Mouse (Mus musculus) kidney, postnatal 0 days (tissue): Measurements from ENCODE around the gene 4933428G20Rik. TPM values are rescaled to one million over a fixed set of nuclear protein-coding genes. Genes with fewer than 3 reads are reported as not detected.

ENCODE experiments used
- ATAC-seq: fragments of 200-750 bp; cut with Nextera tagmentation; replicated peaks from 2 replicates; pipeline ENCODE4 v1.8.0; 2017; ENCODE audit warnings: low read depth, moderate number of reproducible peaks, moderate TSS enrichment, moderate library complexity; ENCODE audit not compliant: low FRiP score
- DNase-seq: peaks from one replicate; pipeline ENCODE4 v3.0.0-alpha.2; 2016; ENCODE audit warnings: low spot score
- H3K27ac ChIP-seq: fragments of 300-500 bp; sonication (generic); 2 replicates; pipeline ENCODE4 v1.5.1; 2014; ENCODE audit warnings: mild to moderate bottlenecking
- H3K27me3 ChIP-seq: fragments of 300-500 bp; sonication (generic); 2 replicates; pipeline ENCODE4 v1.6.1; 2014; ENCODE audit warnings: low read length, mixed read lengths; ENCODE audit not compliant: insufficient read depth
- H3K36me3 ChIP-seq: fragments of 300-500 bp; sonication (generic); 2 replicates; pipeline ENCODE4 v1.6.1; 2014; ENCODE audit warnings: low read length, mixed read lengths; ENCODE audit not compliant: insufficient read depth
- H3K4me1 ChIP-seq: fragments of 300-500 bp; sonication (generic); replicated peaks from 2 replicates; pipeline ENCODE4 v1.6.1; 2014; ENCODE audit warnings: antibody characterized with exemption, low read length, mixed read lengths; ENCODE audit not compliant: insufficient read depth
- H3K4me2 ChIP-seq: fragments of 300-500 bp; sonication (generic); 2 replicates; pipeline ENCODE4 v1.6.1; 2014; ENCODE audit warnings: mild to moderate bottlenecking, low read length, moderate library complexity, mixed read lengths
- H3K4me3 ChIP-seq: fragments of 300-500 bp; sonication (generic); replicated peaks from 2 replicates; pipeline ENCODE4 v1.5.1; 2014; ENCODE audit warnings: low read depth, low read length
- H3K9ac ChIP-seq: fragments of 300-500 bp; sonication (generic); 2 replicates; pipeline ENCODE4 v1.6.1; 2014; ENCODE audit warnings: low read depth, low read length
- H3K9me3 ChIP-seq: fragments of 300-500 bp; sonication (generic); replicated peaks from 2 replicates; pipeline ENCODE4 v1.6.1; 2016; ENCODE audit warnings: low read length, inconsistent platforms, mixed read lengths
- CTCF ChIP-seq: IDR thresholded peaks from 2 replicates; pipeline ENCODE4 v1.5.1; 2016; ENCODE audit warnings: antibody characterized with exemption, low read depth, mild to moderate bottlenecking, moderate library complexity
- WGBS: fragments of 180-500 bp; shearing (Covaris S2); extraction: QIAGEN DNeasy Blood & Tissue Kit; methylation state at CpG from one replicate; pipeline ENCODE4 v1.1.7; 2014; 5-methylcytosine and 5-hydroxymethylcytosine counted together
- polyA plus RNA-seq: library from polyadenylated mRNA; unstranded; fragments of >200 nt; fragmentation: Nextera tagmentation; extraction: Ambion mirVana; gene quantifications from 2 replicates; pipeline ENCODE4 v1.2.1, GENCODE M21; 2015

4933428G20Rik gene
- polyA plus RNA-seq, 1 experiment from 2014 or later: 0.08 TPM

DNA sequence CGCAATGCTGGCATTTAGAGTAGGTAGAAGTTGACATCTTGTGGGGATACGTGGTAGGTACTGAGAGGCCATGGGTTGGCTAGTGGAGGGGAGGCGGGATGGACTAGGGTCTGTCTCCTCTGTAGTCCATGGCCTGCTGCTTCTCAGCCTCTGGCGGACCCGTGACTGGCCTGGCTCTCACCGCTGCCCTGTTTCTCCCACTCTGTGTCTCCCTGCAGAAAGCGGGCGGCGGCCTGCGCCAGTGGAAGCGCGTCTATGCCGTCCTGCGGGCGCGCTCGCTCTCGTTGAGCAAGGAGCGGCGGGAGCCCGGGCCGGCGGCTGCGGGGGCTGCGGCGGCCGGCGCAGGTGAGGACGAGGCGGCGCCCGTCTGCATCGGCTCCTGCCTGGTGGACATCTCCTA is 37.0 kb downstream of the 4933428G20Rik start:
- no peak for TF ChIP-seq CTCF
- no peak for DNase-seq
- Histone ChIP-seq H3K27ac (no peak overlapping the region), H3K9me3 (no peaks in the 10 kb centered on the region), H3K4me1 (no peaks in the 10 kb centered on the region), H3K4me3 (no peak overlapping the region), H3K36me3 (peaks cover 67% of the 10 kb centered on the region), H3K9ac (no peak overlapping the region), H3K27me3 (no peaks in the 10 kb centered on the region), H3K4me2 (no peak overlapping the region)
- ATAC-seq: no peak
- WGBS: 74% methylated on average over 33 of the region's 33 CpGs

DNA sequence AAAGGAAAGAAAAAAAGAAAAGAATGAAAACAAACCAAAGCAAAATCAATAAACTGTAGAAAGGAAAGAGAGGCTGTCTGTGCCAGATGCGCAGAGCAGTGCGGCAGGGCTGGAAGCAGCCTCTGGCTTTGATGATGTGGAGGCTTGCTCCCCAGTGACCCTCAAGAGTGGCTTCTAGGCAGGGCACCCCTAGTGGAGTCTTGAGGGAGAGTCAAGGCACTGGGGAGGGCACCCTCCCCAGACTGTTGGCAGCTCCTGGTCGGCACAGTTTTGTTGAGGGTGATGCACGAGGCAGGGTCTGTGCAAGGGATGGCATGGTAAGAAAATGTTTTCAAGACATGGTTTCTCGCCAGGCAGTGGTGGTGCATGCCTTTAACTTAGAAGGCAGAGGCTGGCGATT is 37.6 kb downstream of the 4933428G20Rik start:
- Histone ChIP-seq H3K36me3 (peaks cover 70% of the 10 kb centered on the region), H3K9me3 (no peaks in the 10 kb centered on the region), H3K27ac (no peak overlapping the region), H3K9ac (no peak overlapping the region), H3K4me1 (no peaks in the 10 kb centered on the region), H3K27me3 (no peaks in the 10 kb centered on the region), H3K4me2 (no peak overlapping the region), H3K4me3 (no peak overlapping the region)
- no peak; the same call in 1 of the 2 replicates for TF ChIP-seq CTCF
- 92% methylated on average over 6 of the region's 6 CpGs for WGBS
- no peak for DNase-seq
- ATAC-seq: no peak

DNA sequence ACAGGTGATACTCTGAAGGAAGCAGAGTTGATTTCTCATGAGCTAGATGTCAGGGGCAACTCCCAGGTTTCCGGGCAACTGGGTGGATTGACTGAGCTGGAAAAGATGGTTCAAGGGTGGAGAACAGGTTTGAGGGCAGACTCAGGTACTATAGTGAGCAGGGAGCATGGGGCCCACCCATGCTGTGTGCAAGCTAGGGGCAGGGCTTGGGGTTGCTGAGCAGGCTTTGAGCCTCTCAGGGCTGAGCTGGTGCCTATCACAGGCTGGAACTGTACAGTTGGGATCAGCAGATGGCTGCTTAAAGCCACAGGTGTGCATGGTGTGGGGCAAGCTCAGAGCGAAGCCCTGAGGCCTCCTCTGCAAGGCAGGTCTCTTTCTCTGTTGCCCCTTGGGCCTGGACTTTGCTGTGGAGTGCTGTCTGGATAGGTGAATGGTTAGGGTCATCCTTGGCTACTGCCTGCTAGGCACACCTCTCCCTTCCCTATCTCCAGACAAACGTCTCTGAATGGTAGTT is 38.8 kb downstream of the 4933428G20Rik start:
- TF ChIP-seq CTCF: no peak
- 92% methylated on average over 3 of the region's 3 CpGs for WGBS
- ATAC-seq (no peak), DNase-seq (no peak)
- H3K9me3 ChIP-seq: no peaks in the 10 kb centered on the region
- H3K4me1 ChIP-seq: no peaks in the 10 kb centered on the region
- no peak overlapping the region for H3K4me3 ChIP-seq
- H3K9ac ChIP-seq: no peak overlapping the region
- H3K27me3 ChIP-seq: no peaks in the 10 kb centered on the region
- no peak overlapping the region for H3K27ac ChIP-seq
- peaks cover 68% of the 10 kb centered on the region for H3K36me3 ChIP-seq
- H3K4me2 ChIP-seq: no peak overlapping the region

DNA sequence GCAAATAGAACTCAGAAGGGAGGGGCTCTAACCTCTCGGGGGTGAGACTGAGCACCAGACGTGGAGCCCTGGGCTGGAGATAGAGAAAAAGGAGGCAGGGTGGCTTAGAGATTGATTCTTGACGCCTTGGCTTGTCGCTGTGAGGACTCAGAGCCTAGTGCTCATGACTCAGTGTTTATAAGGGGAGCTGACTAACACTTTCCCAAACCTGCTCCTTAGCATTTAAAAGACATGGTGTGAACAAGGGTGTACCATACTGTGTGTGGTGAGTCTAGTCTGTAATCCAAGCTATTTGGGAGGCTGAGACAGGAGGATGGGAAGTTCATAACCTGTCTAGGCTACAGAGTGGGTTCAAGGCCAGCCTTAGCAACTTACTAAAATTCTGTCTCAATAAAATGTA is 43.0 kb downstream of the 4933428G20Rik start:
- no peak overlapping the region for H3K9ac ChIP-seq
- TF ChIP-seq CTCF: no peak
- no peaks in the 10 kb centered on the region for H3K27me3 ChIP-seq

DNA sequence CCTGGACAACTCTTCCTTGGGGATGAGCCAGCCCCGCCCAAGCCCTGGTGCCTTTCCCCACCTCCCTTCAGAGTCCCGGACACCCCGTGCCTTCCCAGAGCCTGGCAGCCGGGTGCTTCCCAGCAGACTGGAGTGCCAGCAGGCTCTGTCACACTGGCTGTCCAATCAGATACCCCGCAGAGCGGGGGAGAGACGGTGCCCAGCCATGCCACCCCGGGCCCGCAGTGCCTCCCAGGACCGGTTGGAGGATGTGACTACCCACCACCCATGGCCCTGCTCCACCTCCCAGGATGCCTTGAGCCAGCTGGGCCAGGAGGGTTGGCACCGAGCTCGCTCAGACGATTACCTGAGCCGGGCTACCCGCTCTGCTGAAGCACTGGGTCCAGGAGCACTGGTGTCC is 48.5 kb downstream of the 4933428G20Rik start:
- WGBS: 91% methylated on average over 15 of the region's 15 CpGs
- Histone ChIP-seq H3K4me1 (peaks cover 11% of the 10 kb centered on the region; the same call in 1 of the 2 replicates), H3K9me3 (no peaks in the 10 kb centered on the region), H3K27me3 (no peaks in the 10 kb centered on the region), H3K36me3 (peaks cover 50% of the 10 kb centered on the region), H3K27ac (0 out of 2 replicates have a peak overlapping the region, but pooled peaks have one; percentile 11), H3K4me2 (no peak overlapping the region), H3K4me3 (no peak overlapping the region), H3K9ac (no peak overlapping the region)
- DNase-seq (no peak), ATAC-seq (no peak)
- TF ChIP-seq CTCF: no peak

More for the DNA sequence above, 43.0 kb downstream of the 4933428G20Rik start:
- H3K4me3 ChIP-seq: no peak overlapping the region
- WGBS: 73% methylated on average over 4 of the region's 4 CpGs
- no peak overlapping the region for H3K4me2 ChIP-seq
- DNase-seq (no peak), ATAC-seq (no peak)
- no peaks in the 10 kb centered on the region for H3K9me3 ChIP-seq
- no peaks in the 10 kb centered on the region for H3K4me1 ChIP-seq
- no peak overlapping the region for H3K27ac ChIP-seq
- H3K36me3 ChIP-seq: peaks cover 60% of the 10 kb centered on the region

DNA sequence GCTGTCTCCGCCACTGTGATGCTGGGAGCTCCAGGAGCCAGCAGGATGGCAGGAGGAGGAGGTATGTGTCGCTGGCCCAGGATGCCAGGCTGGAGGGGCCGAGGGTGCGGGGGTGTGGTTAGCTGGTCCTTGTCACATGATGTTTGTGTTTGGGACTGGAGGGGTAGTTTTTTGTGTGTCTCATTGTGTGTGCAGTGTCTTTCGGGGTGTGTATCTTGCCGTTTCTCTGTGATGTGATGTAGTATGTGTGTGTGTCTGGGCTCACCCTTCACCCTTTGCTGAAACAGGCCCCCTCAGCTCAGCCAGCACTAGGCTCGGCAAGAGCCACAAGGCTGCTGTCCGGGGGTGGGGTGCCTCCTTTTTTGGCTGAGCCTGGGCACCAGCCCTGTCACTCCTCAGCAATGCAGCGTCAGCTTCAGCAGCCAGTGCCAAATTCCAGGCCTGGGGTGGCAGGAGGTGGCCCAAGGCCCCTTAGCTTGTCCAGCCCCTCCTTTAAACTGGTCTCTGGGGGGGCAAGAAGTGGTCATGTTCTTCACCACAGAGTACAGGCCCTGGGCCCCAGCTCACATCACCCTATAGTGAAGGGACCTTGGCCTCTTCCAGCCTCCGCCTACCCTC is 49.7 kb downstream of the 4933428G20Rik start:
- Histone ChIP-seq H3K27ac (peak overlapping the region; percentile 86), H3K4me2 (peak overlapping the region; percentile 73), H3K27me3 (no peaks in the 10 kb centered on the region), H3K9ac (peak overlapping the region; percentile 57), H3K36me3 (peaks cover 43% of the 10 kb centered on the region), H3K4me1 (peaks cover 11% of the 10 kb centered on the region; the same call in 1 of the 2 replicates), H3K9me3 (no peaks in the 10 kb centered on the region), H3K4me3 (peak overlapping the region; percentile 38)
- DNase-seq (no peak), ATAC-seq (peak; percentile 29; the same call in 1 of the 2 replicates)
- no peak for TF ChIP-seq CTCF
- 25% methylated on average over 10 of the region's 10 CpGs for WGBS
